Mouse (Mus musculus) kidney, embryonic 15.5 days (tissue): ENCODE measurements around the gene Tox2. TPM values are rescaled to one million over a fixed set of nuclear protein-coding genes. Genes with fewer than 3 reads are reported as not detected.

Source experiments
- ATAC-seq: fragments of 200-750 bp; cut with Nextera tagmentation; replicated peaks from 2 replicates; pipeline ENCODE4 v1.8.0; 2017; ENCODE audit warnings: moderate TSS enrichment; ENCODE audit not compliant: low FRiP score
- H3K27ac ChIP-seq: fragments of 300-500 bp; sonication (generic); 2 replicates; pipeline ENCODE4 v1.5.1; 2015; ENCODE audit warnings: mild to moderate bottlenecking, inconsistent platforms
- H3K27me3 ChIP-seq: fragments of 300-500 bp; sonication (generic); 2 replicates; pipeline ENCODE4 v1.6.1; 2015; ENCODE audit warnings: inconsistent platforms
- H3K36me3 ChIP-seq: fragments of 300-500 bp; sonication (generic); 2 replicates; pipeline ENCODE4 v1.6.1; 2015; ENCODE audit warnings: inconsistent platforms
- H3K4me1 ChIP-seq: fragments of 300-500 bp; sonication (generic); 2 replicates; pipeline ENCODE4 v1.6.1; 2015; ENCODE audit warnings: inconsistent platforms
- H3K4me2 ChIP-seq: fragments of 300-500 bp; sonication (generic); 2 replicates; pipeline ENCODE4 v1.6.1; 2015; ENCODE audit warnings: moderate library complexity, mild to moderate bottlenecking, inconsistent platforms
- H3K4me3 ChIP-seq: fragments of 300-500 bp; sonication (generic); replicated peaks from 2 replicates; pipeline ENCODE4 v1.5.1; 2015; ENCODE audit warnings: mild to moderate bottlenecking, inconsistent platforms
- H3K9ac ChIP-seq: fragments of 300-500 bp; sonication (generic); 2 replicates; pipeline ENCODE4 v1.6.1; 2015; ENCODE audit warnings: mild to moderate bottlenecking, inconsistent platforms
- H3K9me3 ChIP-seq: fragments of 300-500 bp; sonication (generic); replicated peaks from 2 replicates; pipeline ENCODE4 v1.6.1; 2016; ENCODE audit warnings: inconsistent platforms
- WGBS: fragments of 180-500 bp; shearing (Covaris S2); methylation state at CpG from one replicate; pipeline ENCODE4 v1.1.7; 2015; ENCODE audit warnings: mixed read lengths; 5-methylcytosine and 5-hydroxymethylcytosine counted together
- polyA plus RNA-seq: library from polyadenylated mRNA; unstranded; fragments of >200 nt; fragmentation: Nextera tagmentation; extraction: Ambion mirVana; gene quantifications from 2 replicates; pipeline ENCODE4 v1.2.1, GENCODE M21; 2015

The Tox2 gene
- polyA plus RNA-seq, 1 experiment from 2014 or later = 2.7 TPM

- Histone ChIP-seq H3K27me3 (peaks cover 91% of the 10 kb centered on the region), H3K9ac (no peak overlapping the region), H3K4me2 (no peak overlapping the region), H3K36me3 (no peaks in the 10 kb centered on the region), H3K9me3 (no peaks in the 10 kb centered on the region), H3K4me1 (peaks cover 15% of the 10 kb centered on the region), H3K27ac (no peak overlapping the region), H3K4me3 (no peak overlapping the region)
- 42% methylated on average over 11 of the region's 11 CpGs for WGBS
- no peak for ATAC-seq
Measured at GRCm38 (mm10) chr2:163296999-163297630, 94.2 kb downstream of the Tox2 start.

DNA sequence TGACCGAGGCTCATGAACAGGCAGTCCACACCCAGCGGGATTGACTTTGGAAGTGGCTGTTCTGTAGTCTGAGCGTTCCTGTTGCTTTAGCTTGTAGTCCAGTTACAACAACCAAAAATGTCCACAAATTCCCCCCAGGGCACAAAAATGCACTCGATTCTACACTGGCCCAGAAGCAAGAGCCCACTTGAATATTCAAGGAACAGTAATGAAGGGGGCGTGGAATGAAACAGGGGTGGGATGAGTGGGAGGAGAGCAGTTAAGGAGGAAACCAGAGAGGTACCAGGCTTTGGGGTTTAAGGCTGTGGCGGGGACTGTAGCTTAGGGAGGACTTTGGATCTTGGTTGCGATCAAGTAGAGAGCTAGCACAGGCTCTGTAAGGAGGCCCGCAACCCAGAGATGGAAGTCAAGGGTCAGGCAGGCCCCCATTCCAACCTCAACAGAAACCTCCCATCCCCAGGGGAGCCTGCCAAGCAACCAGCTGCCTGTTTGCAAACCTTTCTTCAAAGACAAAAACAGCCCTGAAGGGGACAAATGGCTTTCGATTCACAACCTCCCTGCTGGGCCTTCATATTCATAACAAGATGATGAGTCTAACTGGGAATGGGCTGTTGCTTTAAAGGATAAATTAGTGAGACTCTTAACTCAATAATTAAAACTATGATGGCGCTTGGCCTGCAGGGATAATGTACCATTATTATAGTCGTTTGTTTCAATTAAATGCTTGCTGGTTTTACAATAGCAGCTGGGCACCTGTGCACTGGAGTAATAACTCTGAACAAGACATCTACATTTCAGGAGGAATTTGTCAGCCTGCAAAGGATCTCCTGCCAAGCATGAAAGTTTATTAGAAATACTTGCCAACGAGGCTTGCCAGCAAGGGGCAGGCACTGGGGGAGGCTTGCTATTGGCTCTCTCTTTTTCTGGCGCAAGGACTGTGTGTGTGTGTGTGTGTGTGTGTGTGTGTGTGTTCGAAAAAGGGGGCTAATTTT lies 97.4 kb downstream of the Tox2 start:
- H3K4me3 ChIP-seq = no peak overlapping the region
- no peak overlapping the region for H3K27ac ChIP-seq
- H3K4me2 ChIP-seq = no peak overlapping the region
- H3K4me1 ChIP-seq = peaks cover 14% of the 10 kb centered on the region
- no peak for ATAC-seq
- peaks cover 85% of the 10 kb centered on the region for H3K27me3 ChIP-seq
- no peaks in the 10 kb centered on the region for H3K9me3 ChIP-seq
- no peaks in the 10 kb centered on the region for H3K36me3 ChIP-seq
- 35% methylated on average over 14 of the region's 14 CpGs for WGBS
- H3K9ac ChIP-seq = no peak overlapping the region

- peaks cover 7% of the 10 kb centered on the region; the same call in 1 of the 2 replicates for H3K4me1 ChIP-seq
- H3K27me3 ChIP-seq = peaks cover 76% of the 10 kb centered on the region
- H3K27ac ChIP-seq = no peak overlapping the region
- no peak overlapping the region for H3K4me2 ChIP-seq
- no peaks in the 10 kb centered on the region for H3K9me3 ChIP-seq
- H3K9ac ChIP-seq = no peak overlapping the region
- no peak for ATAC-seq
- 35% methylated on average over 5 of the region's 5 CpGs for WGBS
- H3K4me3 ChIP-seq = no peak overlapping the region
- no peaks in the 10 kb centered on the region for H3K36me3 ChIP-seq
Measured at GRCm38 (mm10) chr2:163301641-163302040, 98.7 kb downstream of the Tox2 start.

- Histone ChIP-seq H3K4me3 (no peak overlapping the region), H3K9ac (no peak overlapping the region), H3K27me3 (peaks cover 64% of the 10 kb centered on the region), H3K4me2 (no peak overlapping the region), H3K27ac (no peak overlapping the region), H3K9me3 (no peaks in the 10 kb centered on the region), H3K36me3 (no peaks in the 10 kb centered on the region), H3K4me1 (peaks cover 7% of the 10 kb centered on the region; the same call in 1 of the 2 replicates)
- no peak for ATAC-seq
- WGBS = 32% methylated on average over 9 of the region's 9 CpGs
Measured at GRCm38 (mm10) chr2:163303037-163303436, 100.1 kb downstream of the Tox2 start.

- no peak overlapping the region for H3K4me2 ChIP-seq
- H3K4me3 ChIP-seq = no peak overlapping the region
- H3K9ac ChIP-seq = no peak overlapping the region
- H3K4me1 ChIP-seq = no peaks in the 10 kb centered on the region
- 92% methylated on average over 17 of the region's 17 CpGs for WGBS
- H3K9me3 ChIP-seq = no peaks in the 10 kb centered on the region
- H3K27me3 ChIP-seq = peaks cover 18% of the 10 kb centered on the region
- no peak for ATAC-seq
- no peaks in the 10 kb centered on the region for H3K36me3 ChIP-seq
- no peak overlapping the region for H3K27ac ChIP-seq
Measured at GRCm38 (mm10) chr2:163309376-163309775, 106.5 kb downstream of the Tox2 start.

GRCm38 (mm10) chr2:163310163-163310688 lies 107.3 kb downstream of the Tox2 start:
- ATAC-seq = no peak
- H3K9me3 ChIP-seq = no peaks in the 10 kb centered on the region
- H3K36me3 ChIP-seq = no peaks in the 10 kb centered on the region
- H3K4me2 ChIP-seq = no peak overlapping the region
- peaks cover 18% of the 10 kb centered on the region for H3K27me3 ChIP-seq
- H3K9ac ChIP-seq = no peak overlapping the region
- 75% methylated on average over 11 of the region's 11 CpGs for WGBS
- no peak overlapping the region for H3K4me3 ChIP-seq
- no peaks in the 10 kb centered on the region for H3K4me1 ChIP-seq
- H3K27ac ChIP-seq = no peak overlapping the region

DNA sequence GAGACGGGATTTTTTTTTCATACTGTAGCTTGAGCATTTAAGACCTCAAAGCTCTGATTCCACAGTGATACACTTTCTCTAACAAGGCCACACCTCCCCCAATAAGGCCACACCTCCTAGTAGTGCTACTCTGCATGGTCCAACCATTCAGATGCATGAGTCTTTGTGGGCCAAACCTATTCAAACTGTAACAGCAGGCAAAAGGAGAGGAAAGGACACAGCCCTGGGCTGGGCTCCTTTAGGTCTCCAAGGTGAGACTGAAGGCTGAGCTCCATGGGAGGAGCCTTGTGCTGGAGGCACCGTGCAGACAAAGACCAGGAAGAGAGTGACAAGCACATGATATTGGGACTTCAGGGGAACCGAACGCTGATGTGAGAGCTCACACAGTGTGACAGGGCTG lies 114.4 kb downstream of the Tox2 start:
- H3K4me1 ChIP-seq = no peaks in the 10 kb centered on the region
- no peak overlapping the region for H3K4me3 ChIP-seq
- H3K9me3 ChIP-seq = no peaks in the 10 kb centered on the region
- H3K9ac ChIP-seq = no peak overlapping the region
- no peak for ATAC-seq
- no peaks in the 10 kb centered on the region for H3K36me3 ChIP-seq
- H3K27me3 ChIP-seq = peaks cover 20% of the 10 kb centered on the region
- 79% methylated on average over 4 of the region's 4 CpGs for WGBS
- no peak overlapping the region for H3K27ac ChIP-seq
- no peak overlapping the region for H3K4me2 ChIP-seq

DNA sequence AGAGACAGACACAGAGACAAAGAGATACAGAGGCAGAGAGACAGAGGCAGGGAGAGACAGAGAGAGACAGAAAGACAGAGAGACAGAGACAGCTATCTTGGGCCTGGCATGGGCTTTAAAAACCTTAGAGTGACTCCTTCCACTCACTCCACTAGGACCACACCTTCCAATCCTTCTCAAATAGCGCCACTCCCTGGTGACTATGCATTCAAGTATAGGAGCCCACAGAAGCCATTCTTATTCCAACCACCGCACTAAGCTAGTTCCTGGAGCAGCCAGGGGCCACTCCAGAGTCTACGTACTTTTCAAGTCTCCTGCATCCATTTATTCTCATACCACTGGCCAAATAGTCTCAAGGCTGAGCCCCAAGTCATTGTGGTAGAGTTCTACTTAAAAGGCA lies 115.9 kb downstream of the Tox2 start:
- peaks cover 31% of the 10 kb centered on the region for H3K27me3 ChIP-seq
- no peak overlapping the region for H3K4me2 ChIP-seq
- WGBS = 87% methylated on average over 3 of the region's 3 CpGs
- H3K9ac ChIP-seq = no peak overlapping the region
- no peak overlapping the region for H3K27ac ChIP-seq
- no peaks in the 10 kb centered on the region for H3K36me3 ChIP-seq
- no peak for ATAC-seq
- no peak overlapping the region for H3K4me3 ChIP-seq
- no peaks in the 10 kb centered on the region for H3K4me1 ChIP-seq
- no peaks in the 10 kb centered on the region for H3K9me3 ChIP-seq

DNA sequence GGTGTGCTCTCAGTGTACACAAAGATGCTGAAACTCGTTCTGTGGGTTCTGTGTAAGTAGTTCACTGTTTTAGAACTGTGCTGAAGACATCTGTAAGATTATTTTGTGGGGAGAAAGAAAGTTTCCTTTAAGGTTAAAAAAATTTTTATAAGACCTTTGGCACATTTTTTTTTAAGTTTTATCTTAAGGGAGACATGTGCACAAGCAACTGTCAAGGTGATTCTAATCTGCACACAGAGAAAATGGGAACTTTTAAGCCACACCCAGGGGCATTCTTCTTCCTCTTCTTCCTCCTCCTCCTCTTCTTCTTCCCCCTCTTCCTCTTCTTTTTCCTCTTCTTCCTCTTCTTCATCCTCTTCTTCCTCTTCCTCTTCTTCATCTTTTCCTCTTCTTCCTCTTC lies 120.2 kb downstream of the Tox2 start:
- 35% methylated on average over 1 of the region's 1 CpGs for WGBS
- no peak overlapping the region for H3K9ac ChIP-seq
- H3K27me3 ChIP-seq = peaks cover 57% of the 10 kb centered on the region
- no peak overlapping the region for H3K27ac ChIP-seq
- no peaks in the 10 kb centered on the region for H3K9me3 ChIP-seq
- no peaks in the 10 kb centered on the region for H3K4me1 ChIP-seq
- H3K4me2 ChIP-seq = no peak overlapping the region
- H3K36me3 ChIP-seq = no peaks in the 10 kb centered on the region
- ATAC-seq = no peak
- no peak overlapping the region for H3K4me3 ChIP-seq

- H3K4me1 ChIP-seq = no peaks in the 10 kb centered on the region
- no peak overlapping the region for H3K4me3 ChIP-seq
- peaks cover 38% of the 10 kb centered on the region for H3K27me3 ChIP-seq
- no peaks in the 10 kb centered on the region for H3K36me3 ChIP-seq
- no peak overlapping the region for H3K27ac ChIP-seq
- no peak overlapping the region for H3K4me2 ChIP-seq
- H3K9ac ChIP-seq = no peak overlapping the region
- 26% methylated on average over 7 of the region's 7 CpGs for WGBS
- no peak for ATAC-seq
- no peaks in the 10 kb centered on the region for H3K9me3 ChIP-seq
Measured at GRCm38 (mm10) chr2:163330742-163331141, 127.8 kb downstream of the Tox2 start.

- Histone ChIP-seq H3K27me3 (peaks cover 42% of the 10 kb centered on the region), H3K36me3 (no peaks in the 10 kb centered on the region), H3K4me2 (no peak overlapping the region), H3K4me1 (no peaks in the 10 kb centered on the region), H3K27ac (no peak overlapping the region), H3K9ac (no peak overlapping the region), H3K4me3 (no peak overlapping the region), H3K9me3 (no peaks in the 10 kb centered on the region)
- WGBS = 75% methylated on average over 6 of the region's 6 CpGs
- ATAC-seq = no peak
Measured at GRCm38 (mm10) chr2:163331423-163331822, 128.5 kb downstream of the Tox2 start.

GRCm38 (mm10) chr2:163332368-163333055 lies 129.6 kb downstream of the Tox2 start:
- H3K4me2 ChIP-seq = no peak overlapping the region
- no peak overlapping the region for H3K27ac ChIP-seq
- WGBS = 74% methylated on average over 13 of the region's 13 CpGs
- H3K4me3 ChIP-seq = no peak overlapping the region
- no peaks in the 10 kb centered on the region for H3K9me3 ChIP-seq
- ATAC-seq = no peak
- H3K4me1 ChIP-seq = no peaks in the 10 kb centered on the region
- no peaks in the 10 kb centered on the region for H3K36me3 ChIP-seq
- peaks cover 44% of the 10 kb centered on the region for H3K27me3 ChIP-seq
- no peak overlapping the region for H3K9ac ChIP-seq
